Mouse (Mus musculus) retina, postnatal 1 day (tissue): ENCODE results near the gene 9230113P08Rik.
"Not testable (repeated sequence)": the region's sequence is repeated elsewhere in the genome, so short reads cannot be mapped to it uniquely, and the experiment has no call there.

Experiments
- DNase-seq: peaks from one replicate; pipeline ENCODE4 v3.0.0-alpha.2; 2012

The 9230113P08Rik gene

GRCm38 (mm10) chr9:35908123-35908522 lies at the start of gene 9230113P08Rik:
Gene 9230113P08Rik, plus strand, starts transcription at chr9:35908423.
- DNase-seq = not testable (repeated sequence)

- DNase-seq = not testable (repeated sequence)
Observed at GRCm38 (mm10) chr9:35893112-35893511, 15.1 kb upstream of the 9230113P08Rik start.

- no peak for DNase-seq
Observed at GRCm38 (mm10) chr9:35904494-35904893, 3.7 kb upstream of the 9230113P08Rik start.

GRCm38 (mm10) chr9:35930817-35931216 lies 22.6 kb downstream of the 9230113P08Rik start:
- no peak for DNase-seq
